Mouse (Mus musculus): ENCODE data around the gene Lrig1.

Lrig1 gene

DNA sequence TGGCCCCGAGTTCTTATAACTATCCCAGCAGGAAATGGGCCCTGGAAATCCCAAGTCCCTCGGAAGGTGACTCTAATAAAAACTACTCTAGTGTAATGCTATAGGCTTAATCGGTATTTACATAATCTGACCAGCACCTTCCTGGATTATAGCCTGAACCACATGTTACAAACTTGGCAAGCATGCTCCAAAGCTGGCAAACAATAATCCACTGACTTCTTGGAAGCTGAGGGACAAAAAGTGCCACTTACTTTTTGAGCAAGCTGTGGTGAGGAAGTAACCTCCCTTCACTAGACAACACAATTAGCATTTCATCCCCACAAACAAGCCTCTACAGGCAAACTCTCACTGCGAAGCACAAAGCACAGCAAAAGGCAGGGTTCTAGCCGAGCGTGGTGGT, 30.6 kb downstream of the Lrig1 start:
- DNase-seq, result no peak

DNA sequence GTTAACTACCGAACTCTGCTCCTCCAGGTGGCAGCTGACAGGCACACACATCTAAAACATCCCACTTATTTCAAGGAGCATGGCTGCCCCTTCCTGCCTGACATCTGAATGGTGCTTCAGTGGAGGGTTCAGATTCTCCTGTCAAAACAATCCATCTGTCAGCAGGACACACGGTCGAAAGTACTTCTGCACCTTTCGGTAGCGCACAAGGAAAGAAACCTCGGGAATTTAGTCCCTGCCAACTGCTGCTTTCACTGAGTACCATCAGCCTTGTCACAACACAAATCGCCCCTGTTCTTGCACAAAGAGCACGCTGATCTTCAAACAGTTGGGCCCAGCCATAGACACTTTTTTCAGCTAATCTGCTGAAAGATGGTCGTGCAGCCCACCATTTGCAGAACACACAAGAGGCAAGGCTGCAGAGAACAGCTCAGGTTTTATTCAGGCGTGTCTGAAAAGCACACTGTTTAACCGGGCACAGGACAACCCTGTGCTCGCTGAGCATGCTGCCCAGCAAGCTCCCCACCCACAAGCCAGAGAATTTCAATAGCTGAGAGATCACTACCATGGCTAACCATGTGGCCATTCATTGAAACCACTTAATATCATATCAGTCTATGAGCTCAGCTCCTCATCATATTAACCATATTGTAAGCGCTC, 31.6 kb downstream of the Lrig1 start:
- no peak for DNase-seq

DNA sequence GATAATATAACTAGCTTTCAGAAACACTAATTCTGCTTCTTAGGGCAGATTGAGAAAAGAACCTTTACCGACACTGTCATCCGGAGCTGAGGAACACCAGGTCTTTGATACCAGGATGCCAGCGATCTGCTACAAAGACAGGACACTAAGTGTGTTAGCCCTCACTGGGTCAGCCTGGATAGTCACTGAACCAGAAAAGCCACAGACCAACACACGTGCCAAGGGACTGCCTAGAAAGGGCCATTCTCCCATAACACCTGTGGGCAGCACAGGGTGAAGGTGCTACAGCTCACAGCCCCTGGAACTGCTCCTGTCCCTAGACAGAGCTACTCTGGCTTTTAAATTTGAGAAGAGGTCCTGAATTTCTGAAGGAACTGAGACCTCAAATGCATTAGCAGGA, 32.8 kb downstream of the Lrig1 start:
- DNase-seq, result no peak

DNA sequence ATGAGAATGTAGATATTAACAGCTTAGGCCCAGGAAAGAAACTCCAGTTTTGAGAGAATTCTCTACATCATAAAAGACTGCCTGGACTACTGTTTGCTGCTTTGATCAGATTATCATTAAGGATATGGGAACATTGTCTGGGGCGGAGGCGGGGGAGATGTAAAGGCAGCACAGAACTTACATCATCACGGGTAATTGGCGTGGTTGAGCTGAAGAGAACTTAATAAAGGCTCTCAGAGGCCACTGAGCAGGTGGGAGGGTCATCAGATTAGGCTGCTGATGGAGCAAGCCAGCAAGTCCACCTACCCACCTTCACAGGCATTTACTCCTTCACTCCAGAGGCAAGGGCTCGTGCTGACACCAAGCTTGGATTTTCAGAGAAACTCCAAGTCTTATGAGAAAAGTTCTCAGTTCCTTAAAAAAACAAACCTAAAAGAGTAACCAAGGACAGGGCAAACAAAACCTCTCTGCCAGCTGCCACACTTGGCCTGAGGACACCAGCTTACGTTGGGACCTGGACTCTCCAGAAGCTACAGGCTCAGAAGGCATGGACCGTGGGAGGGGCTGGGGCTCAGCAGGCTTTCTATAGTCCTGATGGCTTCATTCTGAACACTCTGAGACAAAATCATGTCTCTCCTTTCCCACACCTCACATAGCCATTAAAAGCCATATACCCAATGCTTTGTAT, 33.4 kb downstream of the Lrig1 start:
- DNase-seq, result no peak

DNA sequence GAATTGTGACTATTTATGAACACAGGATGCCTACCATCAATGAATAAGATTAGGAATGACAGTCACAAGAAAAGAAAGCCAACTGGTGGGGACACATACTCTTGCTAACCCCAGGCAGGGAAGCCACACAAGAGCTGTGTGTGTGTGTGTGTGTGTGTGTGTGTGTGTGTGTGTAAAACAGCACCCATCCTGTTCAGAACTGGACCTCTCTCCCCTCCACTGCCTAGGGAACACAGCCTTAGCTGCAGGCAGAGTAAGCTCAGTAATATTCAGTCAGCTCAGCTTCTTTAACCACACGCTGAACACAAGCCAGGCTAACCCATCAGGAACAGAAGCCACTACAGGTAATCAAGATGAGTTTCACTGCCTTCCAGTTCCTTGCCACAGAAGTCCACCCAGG, 34.3 kb downstream of the Lrig1 start:
- no peak for DNase-seq

DNA sequence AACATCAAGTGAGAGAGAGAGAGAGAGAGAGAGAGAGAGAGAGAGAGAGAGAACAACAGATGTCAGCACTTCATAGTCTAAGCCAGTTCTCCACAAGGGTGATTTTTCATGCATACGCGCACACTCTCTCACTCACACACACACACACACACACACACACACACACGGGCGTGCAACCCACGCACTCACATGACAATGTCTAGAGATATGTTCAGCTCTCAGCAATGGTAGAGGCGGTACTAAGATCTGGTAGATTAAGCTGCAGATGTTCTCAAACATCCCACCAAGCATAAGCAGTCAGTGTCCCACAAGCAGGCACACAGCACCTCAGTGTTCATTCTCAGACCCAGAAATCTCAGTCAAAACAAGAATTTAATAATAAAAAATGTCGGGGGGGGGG, 34.7 kb downstream of the Lrig1 start:
- DNase-seq, result peak; percentile 76

DNA sequence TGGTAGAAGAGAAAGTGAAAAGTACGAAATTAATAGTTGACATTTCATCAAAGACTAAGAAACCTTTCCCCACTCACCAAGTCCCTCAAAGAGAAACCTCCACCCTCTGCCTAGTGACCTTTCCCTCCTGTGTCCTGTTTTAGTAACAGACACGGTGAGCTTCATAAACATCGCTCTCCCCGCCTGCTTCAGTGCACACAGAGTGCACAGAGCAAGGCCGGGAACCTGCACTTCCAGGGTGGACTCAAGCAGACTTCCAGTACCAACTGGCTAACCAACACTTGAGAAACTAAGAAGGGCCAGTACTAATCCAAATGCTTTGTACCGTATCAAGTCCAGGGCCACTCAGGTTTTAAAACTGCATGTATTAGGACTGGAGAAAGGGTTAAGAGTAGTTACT, 36.0 kb downstream of the Lrig1 start:
- no peak for DNase-seq

DNA sequence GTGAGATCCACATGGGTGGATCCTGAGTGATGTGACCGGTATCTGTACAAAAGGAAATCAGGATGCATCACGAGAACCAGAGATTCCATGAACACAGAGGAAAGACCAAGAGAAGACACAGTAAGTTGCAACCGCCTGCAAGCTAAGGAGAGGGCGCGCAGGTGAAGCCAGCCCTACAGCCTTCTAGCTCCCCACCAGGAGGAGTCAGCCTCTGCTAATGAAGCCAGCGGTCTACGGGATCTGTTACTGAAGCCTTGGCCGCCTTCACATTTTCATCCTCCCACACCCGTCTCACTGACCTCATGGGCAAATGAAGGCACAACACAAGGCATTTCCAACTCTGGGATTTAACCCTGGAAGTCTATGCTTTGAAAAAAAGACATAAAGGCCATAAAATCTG, 38.0 kb downstream of the Lrig1 start:
- DNase-seq, result no peak

DNA sequence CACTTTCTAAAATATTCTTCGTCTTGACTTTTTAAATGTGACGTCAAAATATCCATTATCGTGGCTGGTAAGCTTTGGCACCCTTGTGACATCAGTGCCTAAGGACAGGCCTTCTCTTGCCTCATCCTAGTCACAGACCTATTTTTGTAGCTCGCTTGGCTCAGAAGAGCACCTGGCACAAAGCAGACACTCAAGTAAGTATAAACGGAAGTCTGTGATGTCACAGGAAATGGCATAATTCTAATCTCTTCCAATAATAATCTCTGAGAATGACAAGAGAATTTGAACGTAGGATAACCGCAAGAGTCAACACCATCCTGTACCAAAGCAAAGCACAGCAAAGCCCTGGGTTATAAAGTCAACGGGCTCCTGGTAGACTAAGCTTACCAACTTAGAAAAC, 38.6 kb downstream of the Lrig1 start:
- DNase-seq, result no peak

DNA sequence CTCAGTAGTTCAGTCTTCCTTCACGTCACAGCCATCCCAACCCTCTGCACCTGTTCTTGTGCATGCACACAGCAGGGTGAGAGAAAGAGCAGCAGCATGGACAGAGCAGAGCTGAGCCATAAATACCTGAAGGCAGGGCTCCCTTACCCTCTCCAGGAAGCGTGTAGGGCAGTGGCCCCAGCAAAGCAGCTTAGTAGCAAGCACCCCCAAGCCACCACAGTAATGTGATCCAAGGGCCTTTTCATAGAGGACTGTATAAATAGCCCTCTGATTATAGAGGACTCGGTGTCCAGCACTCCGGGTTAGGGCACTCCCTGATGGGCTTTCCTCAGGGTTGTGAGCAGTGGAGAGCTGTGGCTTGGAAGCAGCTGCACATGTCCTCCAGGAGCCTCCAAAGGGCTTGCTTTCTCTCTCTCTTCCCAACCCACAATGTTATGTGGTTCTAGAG, 40.0 kb downstream of the Lrig1 start:
- no peak for DNase-seq

DNA sequence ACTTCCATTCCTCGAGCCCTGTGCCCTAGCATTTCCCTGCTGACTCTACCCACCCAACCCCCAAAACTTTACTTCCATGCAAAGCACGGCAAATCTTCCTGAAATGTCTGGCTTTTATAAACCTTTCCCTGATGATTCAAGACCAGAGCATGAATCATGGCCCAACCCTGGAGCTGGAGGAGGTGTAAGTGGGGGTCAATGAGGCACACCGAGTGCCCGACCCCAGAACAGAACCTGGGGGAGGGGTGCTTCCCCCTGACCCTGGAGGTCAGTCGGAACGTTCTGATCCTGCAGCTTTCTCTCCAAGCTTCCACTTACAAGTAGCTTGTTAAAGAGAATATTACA, 41.9 kb downstream of the Lrig1 start:
- DNase-seq, result no peak

DNA sequence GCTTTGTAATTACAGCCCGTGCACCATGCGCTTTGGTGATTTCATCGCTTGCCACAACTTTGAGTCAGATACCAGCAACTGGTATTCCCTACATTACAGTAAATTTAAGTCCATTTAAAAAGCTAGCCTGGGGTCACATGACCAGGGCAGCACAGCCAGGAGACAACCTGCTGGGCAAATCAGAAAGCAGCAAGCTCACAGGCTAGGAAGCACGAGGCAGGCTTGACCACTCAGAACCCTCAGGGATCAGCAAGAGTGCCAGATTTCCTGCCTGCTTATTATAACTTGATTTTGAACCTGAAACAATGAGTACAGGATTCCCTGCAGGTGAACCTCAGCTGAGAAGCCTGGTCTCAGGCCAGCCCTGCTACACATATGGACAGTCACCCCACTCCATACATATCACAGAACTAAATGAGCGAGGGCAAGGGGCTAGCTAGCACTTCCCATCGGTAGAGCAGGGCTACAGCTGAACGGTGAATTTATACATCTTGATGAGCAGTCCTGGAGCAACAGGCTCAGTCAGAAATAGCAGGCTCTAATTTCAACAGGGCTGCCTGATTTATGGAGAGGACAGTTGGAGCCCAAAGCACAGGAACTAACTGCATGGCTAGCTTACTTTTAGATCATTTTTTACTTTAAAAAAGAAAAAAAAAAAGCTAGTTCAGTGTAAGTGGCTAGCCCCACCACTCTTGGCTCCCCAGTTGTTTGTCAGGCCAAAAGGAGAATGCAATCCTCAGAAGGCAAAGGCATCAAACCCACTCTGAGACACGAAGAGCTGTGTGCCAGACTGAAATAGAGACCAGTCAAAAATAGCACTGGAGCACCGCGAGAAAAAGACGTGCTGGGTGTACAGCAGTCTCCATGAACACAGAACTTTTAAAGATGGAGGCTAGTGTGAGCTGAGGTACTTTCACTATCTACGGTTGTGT, 42.5 kb downstream of the Lrig1 start:
- no peak for DNase-seq

DNA sequence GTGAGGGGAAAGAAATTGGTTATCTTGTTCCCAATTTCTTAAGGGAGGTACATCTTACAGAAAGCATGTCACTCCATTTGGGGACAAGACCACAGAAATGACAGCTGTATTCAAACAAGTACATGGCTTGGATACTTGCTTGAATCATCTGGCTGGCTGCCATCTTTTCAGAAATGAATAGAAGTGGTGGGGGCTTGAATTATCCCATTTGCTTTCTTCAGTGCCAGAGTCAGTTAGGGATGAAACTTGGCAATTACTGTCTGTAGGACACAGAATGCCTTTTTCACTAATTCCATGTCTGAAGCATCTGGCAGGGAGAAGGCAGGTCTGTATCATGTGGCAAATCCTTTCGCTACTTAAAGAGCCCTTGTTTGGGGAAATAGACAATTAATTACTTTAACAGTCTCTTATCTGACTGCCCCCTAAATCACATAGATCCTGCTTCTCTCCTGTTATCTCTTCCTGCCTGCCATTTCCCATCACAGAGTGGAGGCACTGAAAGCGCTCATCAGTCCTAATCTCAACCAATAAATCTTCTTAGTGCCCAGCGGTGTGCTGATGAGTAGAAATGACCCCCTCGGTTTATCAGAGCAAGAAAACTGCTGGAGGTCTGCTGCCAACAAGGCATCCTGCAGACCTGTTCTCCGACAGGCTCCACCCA, 44.0 kb downstream of the Lrig1 start:
- no peak for DNase-seq

DNA sequence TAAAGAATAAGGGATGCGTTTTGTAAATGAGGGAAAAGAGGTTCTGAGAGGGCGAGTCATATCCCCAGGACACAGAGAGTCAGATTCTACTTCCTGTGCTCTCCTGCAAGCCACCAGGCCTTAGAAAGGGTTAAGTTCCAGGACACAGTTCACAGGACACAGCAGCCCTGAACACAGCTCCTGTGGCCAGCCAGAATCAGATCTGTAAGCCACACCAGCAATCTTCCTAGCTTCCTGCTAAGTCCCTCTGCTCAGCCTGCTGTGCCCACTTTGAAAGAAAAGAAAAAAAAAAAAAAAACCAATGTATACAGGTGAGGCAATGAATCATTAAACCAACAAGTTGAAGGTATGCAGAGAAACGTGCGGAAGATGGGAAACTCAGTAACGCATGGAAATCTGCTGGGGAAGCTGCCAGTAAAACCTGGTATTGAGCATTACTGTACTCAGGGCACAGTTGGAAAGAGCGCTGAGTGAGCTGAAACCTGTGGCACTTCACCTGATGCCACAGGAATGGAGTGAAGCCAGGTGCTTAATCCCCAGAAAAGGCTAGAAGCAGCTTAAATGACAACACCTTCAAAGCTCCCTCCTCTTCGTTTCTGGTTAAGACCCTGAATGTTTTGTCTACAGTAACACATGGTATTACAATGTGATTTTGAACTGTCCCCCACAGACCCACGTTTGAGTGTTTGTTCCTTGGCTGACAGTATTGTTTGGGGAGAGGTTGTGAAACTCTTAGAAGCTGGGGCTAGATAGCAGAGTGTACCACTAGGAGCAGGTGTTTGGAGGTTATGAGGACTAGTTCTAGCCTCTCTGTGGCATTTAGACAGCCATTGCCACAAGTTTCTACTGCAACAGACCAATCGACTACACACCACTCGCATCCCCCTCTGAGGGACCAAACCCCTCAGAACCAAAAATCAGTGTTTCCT, 46.3 kb downstream of the Lrig1 start:
- no peak for DNase-seq

DNA sequence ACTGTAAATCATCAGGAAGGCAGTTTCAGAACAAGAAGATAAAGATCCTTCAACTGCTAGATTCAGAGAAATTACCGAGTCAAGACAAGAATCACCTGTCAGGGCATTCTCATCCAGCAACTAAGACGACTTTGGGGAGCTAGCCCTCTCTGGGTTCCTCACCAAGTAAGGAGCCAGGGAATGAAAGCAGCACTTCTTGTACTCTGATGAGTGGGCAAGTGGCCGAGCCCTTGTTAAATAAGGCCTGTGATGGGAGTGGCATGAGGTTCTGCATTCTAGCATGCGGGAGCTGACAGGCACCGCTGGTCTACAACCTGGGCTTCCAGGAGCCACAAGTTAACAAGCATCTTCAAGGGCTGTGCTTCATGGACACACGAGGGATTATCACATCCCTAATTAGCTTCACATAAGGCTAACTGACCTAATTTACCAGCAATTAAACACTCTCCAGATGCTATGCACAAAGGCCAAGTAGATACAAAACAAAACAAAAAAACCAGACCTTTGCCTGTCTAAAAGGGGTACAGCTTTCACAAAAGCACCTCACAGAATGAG, 47.2 kb downstream of the Lrig1 start:
- no peak for DNase-seq

DNA sequence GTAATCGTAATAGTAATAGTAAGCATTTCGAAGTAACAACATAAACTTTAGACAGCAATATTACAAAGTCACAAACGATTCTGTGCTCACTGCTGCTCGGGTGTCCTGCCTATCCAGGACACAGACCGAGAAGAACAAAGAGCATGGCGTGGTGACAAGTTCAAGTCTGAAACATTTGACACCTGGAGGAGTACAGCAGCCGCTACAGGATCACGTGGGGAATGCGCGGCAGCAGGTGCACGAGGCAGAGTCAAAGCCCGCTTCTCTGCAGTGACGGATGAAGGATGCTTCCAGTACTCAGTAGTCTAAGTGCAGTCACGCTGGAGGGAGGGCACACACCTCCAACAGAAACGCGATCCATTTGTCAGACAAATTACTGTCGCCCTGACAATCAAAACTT, 48.4 kb downstream of the Lrig1 start:
- DNase-seq, result peak; percentile 56

DNA sequence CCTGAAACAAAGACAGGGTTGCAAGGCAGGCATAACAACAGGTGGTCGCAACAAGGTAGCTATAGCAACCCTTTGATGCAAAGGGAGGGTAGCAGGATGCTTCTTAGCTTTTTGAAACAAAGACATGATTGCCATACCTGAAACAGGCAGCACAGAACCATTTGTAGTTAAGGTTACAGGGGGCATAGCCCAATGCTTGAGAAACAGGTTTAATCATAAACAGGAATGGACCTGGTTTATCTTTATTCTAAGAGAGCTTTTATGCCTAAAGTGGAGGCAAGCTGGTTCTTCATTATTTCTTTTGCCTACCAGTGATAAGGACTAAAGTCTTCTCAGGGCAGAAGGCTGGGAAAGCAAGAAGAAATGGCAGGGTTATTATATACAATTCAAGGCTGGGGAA, 50.3 kb downstream of the Lrig1 start:
- no peak for DNase-seq

DNA sequence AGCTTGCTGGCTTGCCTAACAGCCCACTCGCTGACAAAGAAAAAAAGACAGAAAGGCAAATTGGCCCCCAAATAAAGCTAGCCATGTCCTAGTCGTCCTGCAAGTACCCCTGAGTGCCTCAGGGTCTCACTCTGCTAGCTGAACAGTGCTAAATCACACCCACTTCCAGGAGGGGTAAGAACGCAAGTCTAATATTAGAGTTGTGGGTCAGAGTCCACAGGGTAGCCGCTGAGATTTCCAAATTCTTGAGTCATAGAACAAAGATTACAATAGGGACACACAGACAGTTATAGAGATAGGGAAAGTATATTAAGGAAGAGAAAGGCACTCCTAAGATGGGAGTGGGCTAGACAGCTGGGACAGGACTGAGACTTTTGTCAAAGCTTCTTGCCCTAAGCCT, 51.5 kb downstream of the Lrig1 start:
- DNase-seq, result no peak

DNA sequence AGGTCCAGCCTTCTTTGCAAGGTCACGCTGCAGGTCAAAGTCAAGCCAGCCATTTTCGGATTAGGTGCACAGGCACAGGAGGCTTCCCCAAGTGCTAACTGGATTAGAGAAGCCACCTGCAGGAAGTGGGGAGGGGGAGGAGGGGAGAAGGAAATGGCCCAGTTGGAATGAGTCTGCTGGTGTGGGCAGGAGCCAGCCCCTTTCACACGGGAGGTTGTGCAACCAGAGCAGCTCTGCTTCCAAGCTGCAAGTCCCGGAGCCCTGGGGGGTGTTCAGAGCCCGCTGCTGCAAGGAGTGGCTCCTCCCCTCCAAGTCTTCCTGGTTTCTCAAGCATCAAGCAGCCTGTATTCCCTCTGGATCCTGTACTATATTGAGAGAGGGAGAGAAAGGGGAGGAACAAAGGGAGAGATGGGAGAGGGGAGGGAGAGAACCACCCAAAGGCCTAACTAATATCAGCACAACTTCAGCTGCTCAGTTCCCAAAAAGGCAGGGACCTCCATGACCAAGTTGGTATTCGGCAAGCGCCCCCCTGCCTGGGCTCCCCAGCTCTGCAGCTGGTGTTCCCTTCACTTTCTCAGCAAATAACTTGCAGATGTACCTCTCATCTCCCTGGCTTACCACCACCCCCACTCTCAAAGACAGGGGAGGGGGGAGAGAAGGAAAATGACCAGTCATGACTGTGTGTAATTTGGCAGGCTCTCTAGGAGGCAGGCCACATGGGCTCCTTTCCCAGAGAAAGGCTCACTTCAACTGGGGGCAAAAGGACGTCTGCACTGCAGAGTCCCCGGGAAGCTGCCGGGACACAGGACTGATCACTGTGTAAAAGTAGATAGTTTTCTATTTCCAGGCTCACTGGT, 52.2 kb downstream of the Lrig1 start:
- DNase-seq, result peak; percentile 76

DNA sequence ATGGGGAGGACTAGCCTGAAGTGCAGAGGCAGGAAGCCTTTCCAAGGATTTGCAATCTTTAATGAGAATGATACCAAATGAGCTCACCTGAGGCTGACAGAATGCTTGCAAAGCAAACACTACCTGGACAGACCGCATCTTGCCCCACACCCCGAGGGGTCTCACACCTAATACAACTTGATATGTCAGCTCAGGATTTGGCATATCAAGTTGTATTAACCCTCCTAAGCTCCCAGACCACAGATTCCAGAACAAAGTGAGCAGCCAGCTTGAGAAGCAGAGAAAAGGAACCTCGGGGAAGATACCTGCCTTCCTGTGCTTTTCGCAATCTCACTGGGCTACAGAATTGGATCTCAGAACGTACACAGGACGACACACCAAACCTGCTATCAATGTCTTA, 53.1 kb downstream of the Lrig1 start:
- DNase-seq, result no peak

All from thymus, postnatal 4 days (tissue).